Mouse (Mus musculus): ENCODE results near the gene Gm5089. TPM values are rescaled to one million over a fixed set of nuclear protein-coding genes. Genes with fewer than 3 reads are reported as not detected.
"Not testable (repeated sequence)": the region's sequence is repeated elsewhere in the genome, so short reads cannot be mapped to it uniquely, and the experiment has no call there.

Gene Gm5089
- total RNA-seq, 2 experiments from 2014 or later: not detected

- no peak for DNase-seq (ENCODE audit: low spot score)
- intact Hi-C loops (cut with DNase I): no loop called here
These were observed 15.9 kb upstream of the Gm5089 start for GRCm38 (mm10) chr14:122466756-122467362.

DNA sequence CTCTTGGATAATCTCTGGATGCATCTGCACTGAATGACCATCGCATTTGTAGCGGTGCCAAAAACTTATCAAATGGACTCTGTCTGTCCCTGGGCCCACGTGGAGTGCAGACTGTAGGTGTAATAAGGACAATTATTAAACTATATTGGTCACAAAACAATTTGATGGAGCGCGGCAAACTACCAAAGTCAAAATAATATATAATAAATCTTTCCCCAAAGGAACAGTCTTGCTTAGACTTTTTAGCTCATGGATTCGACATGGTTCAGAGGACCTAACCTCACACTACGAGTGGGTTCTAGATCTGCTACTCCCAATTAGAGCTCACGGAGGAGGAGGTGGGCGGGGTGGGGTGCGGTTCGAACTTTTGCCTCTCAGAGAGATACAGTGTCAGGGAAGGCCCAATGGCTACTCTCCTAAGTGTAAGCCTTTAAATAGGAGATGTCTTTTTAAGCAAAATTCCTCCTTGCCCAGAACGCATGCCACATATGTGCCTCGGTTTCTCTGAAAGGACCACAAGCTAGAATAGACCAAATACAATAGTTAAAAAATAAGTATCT, 15.1 kb upstream of the Gm5089 start:
- intact Hi-C loops (cut with DNase I): no loop called here
- no peak for DNase-seq (ENCODE audit: low spot score)

DNA sequence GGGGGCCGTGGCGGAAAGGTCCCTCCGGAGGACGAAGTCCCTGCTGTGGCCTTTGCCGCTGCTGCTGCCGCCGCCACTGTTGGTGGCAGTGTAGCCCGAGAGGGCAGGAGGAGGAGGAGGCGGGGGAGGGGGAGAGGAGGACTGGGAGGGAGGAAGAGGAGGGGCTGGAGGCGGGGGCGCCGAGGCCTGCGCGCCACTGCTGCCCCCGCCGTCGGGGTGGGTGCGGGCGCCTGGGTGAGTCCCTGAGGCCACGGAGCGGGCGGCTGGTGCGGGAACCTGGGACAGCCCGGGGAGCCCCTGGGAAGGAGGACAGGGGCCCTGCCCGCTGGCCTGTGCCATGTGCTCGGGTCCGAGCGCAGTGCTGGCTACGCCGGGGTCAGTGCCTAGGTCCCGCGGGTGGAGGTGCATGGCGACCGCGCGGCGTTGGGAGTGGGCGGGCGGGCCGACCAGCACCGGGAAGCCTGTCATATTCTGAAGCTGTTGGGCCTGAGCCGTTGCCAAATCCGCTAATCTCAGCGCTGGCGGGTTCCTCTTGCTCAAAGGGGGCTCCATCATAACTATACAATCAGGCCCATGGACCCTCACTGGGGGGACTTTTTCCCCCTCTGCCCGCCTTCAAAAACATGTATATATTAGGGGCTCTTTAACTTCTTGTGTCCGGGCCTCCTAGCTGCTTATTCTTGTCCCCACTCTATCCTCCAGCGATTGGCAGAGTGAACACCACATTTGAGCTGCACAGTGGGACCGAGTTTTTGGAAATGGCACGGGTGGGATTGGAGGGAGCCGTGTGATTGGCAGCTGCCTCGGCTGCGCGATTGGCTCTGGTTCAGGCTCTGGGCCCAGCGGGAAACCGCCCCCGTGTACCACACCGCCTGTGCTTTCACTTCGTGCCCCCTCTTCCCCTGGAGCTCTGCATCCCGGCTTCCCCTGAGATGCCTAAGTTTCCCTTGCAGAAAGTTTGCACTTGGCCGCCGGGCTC, 14.1 kb upstream of the Gm5089 start, which contains the start of gene Zic5:
Gene Zic5, minus strand, starts transcription at position 915 of the 979 bp plus-strand sequence.
- DNase-seq (ENCODE audit: low spot score): no peak
- intact Hi-C loops (cut with DNase I): no loop called here

DNA sequence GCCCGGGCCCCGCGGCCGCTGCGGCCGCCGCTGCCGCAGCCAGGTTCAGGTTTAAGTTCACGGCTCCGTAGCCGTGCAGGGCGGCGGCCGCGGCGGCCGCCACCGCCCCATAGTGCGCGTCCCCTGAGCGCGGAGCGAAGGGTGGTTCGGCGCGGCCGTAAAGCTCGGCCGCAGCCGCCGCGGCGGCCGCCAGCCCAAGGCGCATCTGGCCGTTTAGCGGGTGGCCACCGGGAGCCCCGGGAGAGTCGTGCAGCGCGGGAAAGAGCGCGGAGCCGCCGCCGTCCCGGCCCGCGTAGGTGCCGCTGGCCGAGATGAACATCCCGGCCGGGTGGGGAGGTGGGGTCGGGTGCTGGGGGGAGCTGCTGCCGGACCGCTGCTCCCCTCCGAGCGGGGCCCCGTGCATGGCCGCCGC, 13.4 kb upstream of the Gm5089 start:
- intact Hi-C loops (cut with DNase I): no loop called here
- no peak for DNase-seq (ENCODE audit: low spot score)

- DNase-seq (ENCODE audit: low spot score); intact Hi-C loops (cut with DNase I): not testable (repeated sequence)
These were observed 12.9 kb upstream of the Gm5089 start for GRCm38 (mm10) chr14:122463734-122464341.

GRCm38 (mm10) chr14:122463080-122463691, 12.3 kb upstream of the Gm5089 start:
- intact Hi-C loops (cut with DNase I): no loop called here
- DNase-seq (ENCODE audit: low spot score): no peak

- intact Hi-C loops (cut with DNase I): no loop called here
- DNase-seq (ENCODE audit: low spot score): no peak
These were observed 11.8 kb upstream of the Gm5089 start for GRCm38 (mm10) chr14:122462689-122463079.

DNA sequence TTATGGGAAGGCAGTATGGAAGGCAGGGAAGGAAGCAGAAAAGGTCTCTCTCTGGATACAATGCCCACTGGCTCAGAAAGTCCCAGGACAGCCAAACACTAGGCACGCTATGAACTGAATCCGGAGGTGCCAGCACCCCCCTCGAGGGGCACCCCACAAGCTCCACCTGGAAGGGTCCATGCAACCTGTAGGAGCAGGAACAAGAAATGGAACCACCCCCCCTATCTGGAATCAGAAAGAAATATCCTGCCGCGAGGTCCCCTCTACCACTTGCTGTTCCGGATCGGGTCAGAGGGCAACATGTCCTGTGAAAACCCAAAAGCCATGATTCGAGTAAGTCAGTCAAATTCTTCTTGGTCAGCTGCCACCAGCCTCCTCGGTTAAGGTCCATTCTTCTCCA, 11.1 kb upstream of the Gm5089 start:
- intact Hi-C loops (cut with DNase I): no loop called here
- no peak for DNase-seq (ENCODE audit: low spot score)

DNA sequence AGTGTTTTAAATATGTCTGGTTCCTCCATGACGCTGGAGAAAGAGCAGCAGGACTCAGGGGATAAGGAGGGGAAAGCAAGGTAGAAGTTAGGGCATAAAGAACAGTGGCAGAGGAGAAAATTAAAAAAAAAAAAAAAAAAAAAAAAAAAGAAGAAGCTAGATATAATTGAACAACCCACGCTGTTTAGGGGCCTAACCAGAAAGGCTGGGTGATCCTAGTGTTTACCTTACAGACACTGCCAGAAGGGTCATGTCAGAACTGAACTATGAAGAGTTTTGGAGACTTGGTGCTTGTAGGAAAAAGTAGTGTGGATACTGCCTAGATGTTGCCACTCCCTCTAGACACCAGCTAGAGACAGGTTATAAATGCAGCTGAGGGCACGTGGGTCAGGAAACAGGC, 10.6 kb upstream of the Gm5089 start:
- DNase-seq (ENCODE audit: low spot score): no peak
- intact Hi-C loops (cut with DNase I): no loop called here

DNA sequence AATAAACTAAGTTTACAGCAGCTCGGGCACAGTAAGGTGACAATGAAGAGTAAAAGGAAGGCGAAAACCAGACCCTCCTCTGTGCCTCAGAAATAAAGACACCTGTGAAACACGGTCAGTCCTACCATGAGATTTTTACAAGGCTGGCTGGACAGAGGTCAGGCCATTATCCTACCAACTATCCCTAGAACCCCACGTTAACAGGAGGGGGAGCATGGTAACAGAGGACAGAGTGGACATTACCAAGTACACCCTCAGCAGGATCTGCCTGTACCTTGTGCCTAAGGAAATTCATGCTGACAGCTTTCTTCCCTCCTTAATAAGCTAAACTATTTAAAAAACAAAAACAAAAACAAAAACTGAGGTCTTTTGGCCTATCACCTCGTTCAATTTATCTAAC, 9.3 kb upstream of the Gm5089 start:
- intact Hi-C loops (cut with DNase I): no loop called here

DNA sequence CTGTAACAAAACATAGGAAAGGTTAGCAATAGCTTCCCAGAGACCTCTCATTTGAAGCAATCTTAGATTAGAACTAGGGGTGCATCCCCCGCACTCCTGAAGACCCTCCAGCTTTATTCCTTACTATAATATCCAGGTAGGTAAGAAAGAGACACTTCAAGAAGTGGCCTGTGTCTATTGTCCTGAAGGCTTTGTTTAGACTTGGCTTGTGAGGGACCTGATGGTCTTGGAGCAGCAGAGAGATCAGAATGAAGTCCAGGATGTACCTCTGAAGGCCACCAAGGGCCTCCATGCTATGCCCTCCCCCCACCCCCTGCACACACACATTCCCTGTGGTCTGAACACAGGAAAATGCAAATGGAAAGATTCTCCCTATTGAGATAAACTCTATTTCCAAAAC, 8.9 kb upstream of the Gm5089 start:
- intact Hi-C loops (cut with DNase I): no loop called here
- no peak for DNase-seq (ENCODE audit: low spot score)

More for the DNA sequence above, 9.3 kb upstream of the Gm5089 start:
- DNase-seq (ENCODE audit: low spot score): no peak

- DNase-seq (ENCODE audit: low spot score); intact Hi-C loops (cut with DNase I): not testable (repeated sequence)
These were observed 8.4 kb upstream of the Gm5089 start for GRCm38 (mm10) chr14:122459332-122459731.

GRCm38 (mm10) chr14:122455562-122455958, 4.6 kb upstream of the Gm5089 start:
- intact Hi-C loops (cut with DNase I): no loop called here
- no peak for DNase-seq (ENCODE audit: low spot score)

GRCm38 (mm10) chr14:122454901-122455561, 4.1 kb upstream of the Gm5089 start:
- DNase-seq (ENCODE audit: low spot score): no peak
- intact Hi-C loops (cut with DNase I): no loop called here

DNA sequence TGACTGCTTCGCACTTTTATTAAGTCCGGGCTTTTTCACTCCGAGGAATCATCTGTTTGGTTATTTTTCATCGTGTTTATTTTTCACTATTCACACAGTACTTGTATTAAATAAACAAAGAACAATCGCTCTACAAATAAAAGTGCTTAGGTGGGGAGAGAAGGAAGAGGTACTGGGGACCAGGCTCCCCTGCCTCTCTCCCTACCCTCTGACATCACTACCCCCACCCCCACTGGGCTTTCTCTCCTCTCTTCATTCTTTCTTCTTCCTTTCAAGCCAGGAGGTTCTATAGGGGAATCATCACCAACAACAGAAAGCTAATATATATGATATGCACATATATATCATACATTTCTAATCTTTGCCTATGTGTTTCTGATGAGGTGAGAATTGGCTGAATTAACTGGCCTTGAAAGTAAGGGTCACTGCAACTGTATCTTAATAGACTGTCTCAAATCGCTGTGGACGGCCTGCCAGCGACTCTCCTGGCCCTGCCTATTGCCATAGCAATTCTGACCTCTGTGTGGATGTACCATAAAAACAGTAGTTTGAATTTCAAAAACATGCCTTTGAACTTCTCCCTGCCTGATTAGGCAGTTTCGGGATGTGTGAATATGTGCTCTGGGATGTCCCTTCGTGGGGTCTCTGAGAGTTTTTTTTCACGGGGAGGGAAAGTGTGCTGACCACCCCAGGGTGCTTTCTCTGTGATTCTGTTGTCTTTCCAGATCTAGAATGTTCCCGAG, 3.3 kb upstream of the Gm5089 start:
- intact Hi-C loops (cut with DNase I): no loop called here
- DNase-seq (ENCODE audit: low spot score): no peak

DNA sequence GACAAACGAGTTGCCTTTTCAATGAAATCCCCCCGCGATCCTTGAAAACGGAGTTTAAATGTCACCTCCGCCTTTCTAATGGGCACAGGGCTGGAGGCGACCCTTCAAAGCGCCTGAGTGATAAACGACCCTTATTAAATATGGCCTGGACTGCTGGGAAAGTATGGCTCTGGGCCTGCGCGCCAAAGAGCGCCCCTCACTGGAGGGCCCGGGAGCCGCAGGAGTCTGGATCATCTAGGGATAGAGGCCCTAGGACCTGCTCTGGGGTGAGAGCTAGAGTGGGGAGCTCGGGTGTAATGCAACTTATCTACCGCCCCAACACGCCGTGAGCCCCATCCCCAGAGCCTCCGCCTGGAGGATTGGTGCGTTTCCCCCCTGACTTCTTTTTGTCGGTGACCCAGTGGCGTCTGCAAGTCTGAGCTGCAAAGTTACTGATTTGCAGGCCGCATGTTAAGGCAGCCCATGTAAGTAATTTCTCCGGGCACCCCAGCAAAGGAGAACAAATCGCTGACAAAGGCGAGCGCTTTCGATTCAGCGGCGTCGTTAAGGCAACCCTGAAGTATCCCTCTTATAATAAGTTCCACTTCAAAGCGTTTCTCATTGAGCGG, 2.6 kb upstream of the Gm5089 start:
- intact Hi-C loops (cut with DNase I): no loop called here
- DNase-seq (ENCODE audit: low spot score): no peak

DNA sequence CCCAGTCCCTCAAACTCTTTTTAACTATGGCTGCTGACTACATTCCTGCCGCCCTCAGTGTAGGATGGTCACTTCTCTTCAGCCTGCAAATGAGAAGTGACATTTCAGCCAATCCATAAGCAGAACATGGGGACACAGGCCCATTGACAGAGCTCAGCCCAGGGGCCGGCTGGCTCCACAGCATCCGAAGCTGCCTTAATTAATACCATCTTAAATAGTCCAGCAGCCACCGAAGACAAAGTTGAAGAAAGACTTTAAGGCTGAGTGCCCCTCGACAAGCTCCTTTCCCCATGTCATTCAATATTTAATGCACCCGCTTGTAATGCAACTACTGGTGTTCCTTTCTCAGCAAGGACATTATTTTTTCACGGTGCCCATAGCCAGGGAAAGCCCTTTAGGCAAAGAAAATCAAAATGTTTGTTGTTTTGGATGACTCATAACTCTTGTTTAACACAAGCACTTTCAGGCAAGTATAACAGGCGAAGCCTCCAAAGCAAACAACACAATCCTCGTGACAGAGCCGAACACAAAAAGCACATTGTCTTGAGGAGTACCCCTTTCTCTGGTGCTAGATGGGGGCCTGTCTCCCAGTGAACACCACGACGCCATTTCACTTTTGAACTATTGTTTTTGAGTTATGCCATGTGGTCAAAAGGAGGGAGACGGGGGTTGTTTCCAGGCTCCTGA, 1.9 kb upstream of the Gm5089 start:
- no peak for DNase-seq (ENCODE audit: low spot score)
- intact Hi-C loops (cut with DNase I): no loop called here
